Mouse (Mus musculus) c-Kit-positive CD71-negative TER-119-negative erythroid progenitor cells, embryonic 14.5 days (primary cell): ENCODE measurements around the gene Arhgap21.

Experiments used
- DNase-seq: peaks from one replicate; pipeline ENCODE4 v3.0.0-alpha.2; 2013; ENCODE audit warnings: low read depth

The Arhgap21 gene

GRCm38 (mm10) chr2:20968441-20969200, at the start of gene Arhgap21:
Gene Arhgap21, minus strand, starts transcription at chr2:20968881.
- no peak for DNase-seq

DNA sequence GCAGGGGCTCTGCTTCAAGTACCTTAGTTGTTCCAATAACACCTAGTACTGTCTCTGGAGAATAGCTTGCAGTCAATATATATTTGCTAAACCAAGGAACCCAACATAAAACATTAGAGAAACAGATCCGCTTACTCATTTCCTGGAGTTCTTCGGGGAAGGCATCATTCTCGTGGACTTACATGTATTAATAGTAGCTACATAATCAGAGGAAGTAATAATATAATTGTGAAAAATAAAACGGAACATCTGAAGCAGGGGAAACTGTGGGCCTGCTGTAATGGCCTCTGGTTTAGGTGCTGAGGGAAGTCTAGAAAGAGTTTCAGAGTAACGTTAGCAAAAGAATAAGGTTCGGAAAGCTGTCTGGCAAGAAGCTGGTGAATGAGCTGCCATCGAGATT, 47.9 kb upstream of the Arhgap21 start:
- DNase-seq = no peak

- no peak for DNase-seq
These were observed 42.2 kb upstream of the Arhgap21 start for GRCm38 (mm10) chr2:21010806-21011397.

GRCm38 (mm10) chr2:21010219-21010618, 41.5 kb upstream of the Arhgap21 start:
- DNase-seq = no peak

DNA sequence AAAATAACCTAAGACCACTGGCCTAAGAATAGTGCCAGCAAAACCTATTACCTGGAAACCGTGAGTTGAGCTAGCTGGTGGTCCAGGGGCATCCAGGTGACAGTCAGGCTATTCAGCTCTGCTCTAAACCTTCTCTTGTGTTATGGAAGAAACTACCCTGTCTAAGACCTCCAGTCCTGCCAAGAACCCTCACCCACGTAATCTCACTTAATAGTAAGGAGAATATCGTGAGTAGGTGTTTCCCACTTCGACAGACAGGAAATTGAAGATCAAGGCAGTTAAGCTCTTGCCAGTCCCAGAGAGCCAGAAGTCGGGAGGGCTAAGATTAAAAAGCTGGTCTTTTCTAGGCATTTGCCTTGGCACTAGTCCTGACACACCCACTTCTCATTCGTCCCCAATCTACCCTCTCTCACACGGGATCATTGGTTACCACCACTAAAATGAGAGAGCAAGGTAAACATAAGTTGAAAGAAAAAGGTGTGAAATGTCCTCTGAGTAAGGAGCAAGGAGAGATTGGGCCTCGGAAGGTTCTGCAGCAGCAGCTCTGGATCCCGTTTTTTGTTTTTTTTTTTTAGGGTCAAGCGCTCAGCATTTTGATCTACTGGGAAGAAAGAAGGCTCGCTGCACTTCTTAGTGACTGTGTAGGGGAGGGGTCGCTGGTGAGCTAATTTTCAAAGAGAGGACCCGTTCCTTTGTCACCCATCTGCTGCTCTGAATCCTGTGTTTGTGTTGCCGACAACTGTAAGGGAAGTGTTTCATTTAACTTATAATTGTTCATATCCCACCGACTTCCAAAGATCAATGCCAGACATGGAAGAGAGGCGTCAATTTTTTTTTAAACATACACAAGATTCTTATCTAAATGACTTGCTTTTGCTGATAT, 40.8 kb upstream of the Arhgap21 start:
- no peak for DNase-seq

DNA sequence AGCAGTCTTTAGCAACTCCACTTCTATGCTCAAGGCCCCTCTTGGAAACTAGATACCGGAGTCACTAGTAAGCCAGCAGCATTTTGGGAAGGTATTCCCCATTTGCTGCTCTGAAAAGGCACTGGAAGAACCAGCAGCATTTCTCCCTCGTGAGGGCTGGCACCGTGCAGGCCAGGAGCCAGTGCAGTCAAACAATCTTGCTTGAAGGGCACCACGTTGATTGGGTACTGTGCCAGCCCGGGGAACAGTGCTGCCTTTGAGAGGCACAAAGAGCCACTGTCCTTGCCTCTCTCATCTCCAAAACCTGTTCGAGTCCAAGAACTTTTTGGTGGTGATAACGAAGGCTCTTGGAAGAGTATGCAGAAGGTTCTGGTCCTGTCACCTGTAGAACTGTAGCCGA, 33.9 kb upstream of the Arhgap21 start:
- no peak for DNase-seq

DNA sequence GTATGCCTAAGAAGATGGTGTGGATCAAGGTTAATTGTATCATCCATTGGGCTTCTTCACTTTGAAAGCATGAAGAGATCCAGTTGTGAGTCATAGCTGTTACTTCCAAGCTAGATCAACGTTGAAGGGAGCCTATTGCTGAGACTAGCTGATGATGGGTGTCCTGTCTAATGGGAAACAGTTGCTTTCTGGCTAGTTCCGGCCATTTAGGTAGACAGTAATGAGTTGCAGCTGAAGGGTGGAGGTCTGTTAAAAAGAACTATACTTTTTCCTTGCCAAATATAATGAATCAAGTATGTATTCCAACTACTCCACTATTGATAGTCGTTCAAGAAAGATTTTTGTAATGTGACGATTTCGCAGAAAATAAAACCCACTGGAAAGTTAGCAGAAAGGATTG, 32.5 kb upstream of the Arhgap21 start:
- DNase-seq = no peak

- DNase-seq = no peak
These were observed 26.9 kb upstream of the Arhgap21 start for GRCm38 (mm10) chr2:20995547-20995946.

- DNase-seq = no peak
These were observed 22.8 kb upstream of the Arhgap21 start for GRCm38 (mm10) chr2:20991508-20991907.

- DNase-seq = no peak
These were observed 22.2 kb upstream of the Arhgap21 start for GRCm38 (mm10) chr2:20990907-20991306.

DNA sequence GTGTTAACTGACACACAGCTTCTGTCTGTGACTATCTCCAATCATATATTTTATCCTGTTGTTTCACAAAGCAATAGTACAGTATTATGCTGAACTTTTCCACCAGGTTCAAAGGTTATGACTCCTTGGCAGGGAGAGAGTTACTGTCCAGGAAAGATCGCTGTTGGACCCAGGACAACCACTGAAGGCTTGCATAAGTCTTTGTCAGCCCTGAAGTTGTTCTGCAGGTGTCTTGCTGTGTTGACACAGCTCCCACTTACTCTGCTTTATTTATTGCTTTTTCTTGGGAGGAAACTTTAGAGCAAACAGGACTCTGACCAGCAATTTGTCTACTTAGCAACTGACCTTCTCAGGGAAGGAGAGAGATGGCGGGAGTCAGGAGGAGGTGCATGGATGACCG, 21.4 kb upstream of the Arhgap21 start:
- no peak for DNase-seq

DNA sequence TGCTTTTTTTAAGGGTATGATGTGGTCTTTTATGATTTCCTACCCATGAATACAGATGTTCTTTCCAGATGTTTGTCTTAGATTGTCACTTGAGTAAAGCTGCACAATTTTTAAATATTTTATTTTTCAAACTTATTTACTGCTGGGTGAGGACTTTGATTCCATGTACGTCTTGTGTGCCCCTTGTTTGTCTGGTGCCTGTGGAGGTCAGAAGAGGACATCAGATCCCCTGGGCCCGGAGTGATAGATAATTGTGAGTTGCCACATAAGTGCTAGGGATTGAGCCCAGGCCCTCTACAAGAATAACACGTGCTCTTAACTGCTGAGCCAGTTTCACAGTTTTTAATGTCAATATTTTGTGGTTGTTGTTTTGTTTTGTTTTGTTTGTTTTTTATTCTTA, 19.1 kb upstream of the Arhgap21 start:
- no peak for DNase-seq

DNA sequence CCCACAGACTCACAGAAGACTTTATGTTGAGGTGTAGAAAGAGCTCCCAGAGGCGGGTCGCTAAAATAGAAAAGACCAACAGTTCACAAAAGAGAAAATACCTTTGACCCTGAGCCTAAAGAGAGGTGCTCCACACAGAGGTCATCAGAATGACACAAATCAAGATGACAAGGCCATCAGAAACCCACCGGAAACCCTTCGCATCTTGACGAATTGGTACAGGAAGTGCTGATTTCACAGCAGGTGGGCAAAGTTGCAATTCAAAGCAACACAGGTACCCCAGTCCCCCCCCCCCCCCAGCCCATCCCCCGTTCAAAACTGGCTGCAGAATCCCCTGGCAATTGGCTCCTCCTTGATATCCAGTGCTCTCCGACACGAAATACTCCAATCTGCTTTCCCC, 10.0 kb upstream of the Arhgap21 start:
- DNase-seq = no peak

- no peak for DNase-seq
These were observed 8.4 kb upstream of the Arhgap21 start for GRCm38 (mm10) chr2:20977051-20977450.

- no peak for DNase-seq
These were observed 4.8 kb upstream of the Arhgap21 start for GRCm38 (mm10) chr2:20973513-20973912.

GRCm38 (mm10) chr2:20972180-20972579, 3.5 kb upstream of the Arhgap21 start:
- DNase-seq = no peak

DNA sequence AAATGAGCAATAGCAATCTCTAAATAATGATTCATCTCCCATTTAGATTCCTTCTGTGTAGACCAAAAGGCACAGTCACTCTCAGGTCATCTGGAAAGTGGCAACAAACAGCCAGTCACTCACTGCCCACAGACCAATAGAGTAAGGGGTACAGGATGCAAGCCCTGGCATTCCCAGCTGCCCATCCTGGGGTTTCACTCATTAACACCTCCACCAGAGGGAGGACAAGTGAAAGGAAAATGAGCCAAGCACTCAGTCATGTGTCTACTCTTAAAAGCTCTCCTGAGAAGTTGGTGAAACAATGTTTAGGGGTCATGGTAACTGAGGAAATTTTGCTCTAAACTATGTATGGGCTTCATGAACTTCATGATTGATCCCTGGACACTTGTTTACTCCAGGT, 2.9 kb upstream of the Arhgap21 start:
- no peak for DNase-seq

- DNase-seq = peak; percentile 86
These were observed 820 bp upstream of the Arhgap21 start for GRCm38 (mm10) chr2:20969201-20970200.

DNA sequence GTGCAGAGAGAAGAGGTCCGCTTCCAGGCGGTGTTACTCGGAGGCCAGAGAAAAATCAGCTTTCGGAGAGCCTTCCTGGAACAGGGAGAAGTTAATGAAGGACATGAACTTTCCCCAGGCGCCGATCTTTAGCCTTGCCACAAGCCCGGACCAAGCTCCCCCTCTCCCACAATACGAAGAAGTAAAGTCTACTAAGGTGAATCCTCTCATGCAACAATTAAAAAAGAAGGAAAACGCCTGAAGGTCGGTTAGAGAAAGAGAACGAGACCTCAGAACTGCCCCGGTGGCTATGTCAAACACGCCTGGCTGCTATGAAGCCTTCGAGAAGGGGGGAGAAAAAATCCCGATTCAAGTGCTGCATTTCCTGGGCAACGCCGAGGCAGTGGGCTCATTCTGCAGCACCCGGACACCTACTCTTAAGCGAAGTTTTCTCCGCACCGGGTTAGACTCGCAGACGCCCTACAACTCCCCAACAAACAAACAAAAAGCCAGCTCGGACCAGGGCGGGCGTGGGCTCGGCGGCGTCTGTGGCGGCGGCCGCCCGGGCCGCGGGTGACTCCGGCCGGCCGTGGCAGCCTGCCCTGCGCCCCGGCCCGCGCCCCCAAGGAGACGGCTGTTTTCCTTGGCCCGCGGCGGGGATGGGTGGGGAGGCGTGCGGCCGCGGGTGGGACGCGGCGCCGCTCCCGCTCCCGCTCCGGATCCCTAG, 882 bp downstream of the Arhgap21 start:
- DNase-seq = no peak

- DNase-seq = no peak
These were observed 1.5 kb downstream of the Arhgap21 start for GRCm38 (mm10) chr2:20967101-20967645.
